Mouse (Mus musculus): ENCODE measurements around the gene Clpb.

- TF ChIP-seq GATA1 (IDR thresholded peaks at IDR 0.05; ENCODE audit: low read length) (no peak), TAL1 (IDR thresholded peaks at IDR 0.05; ENCODE audit: low read length) (no peak)
These were observed 157.0 kb downstream of the Clpb start for GRCm38 (mm10) chr7:101820295-101821030.
